Mouse (Mus musculus): ENCODE results near the gene Exoc4. TPM values are rescaled to one million over a fixed set of nuclear protein-coding genes. Genes with fewer than 3 reads are reported as not detected.

Gene Exoc4
- polyA plus RNA-seq, 1 experiment, result 40.1 TPM

DNA sequence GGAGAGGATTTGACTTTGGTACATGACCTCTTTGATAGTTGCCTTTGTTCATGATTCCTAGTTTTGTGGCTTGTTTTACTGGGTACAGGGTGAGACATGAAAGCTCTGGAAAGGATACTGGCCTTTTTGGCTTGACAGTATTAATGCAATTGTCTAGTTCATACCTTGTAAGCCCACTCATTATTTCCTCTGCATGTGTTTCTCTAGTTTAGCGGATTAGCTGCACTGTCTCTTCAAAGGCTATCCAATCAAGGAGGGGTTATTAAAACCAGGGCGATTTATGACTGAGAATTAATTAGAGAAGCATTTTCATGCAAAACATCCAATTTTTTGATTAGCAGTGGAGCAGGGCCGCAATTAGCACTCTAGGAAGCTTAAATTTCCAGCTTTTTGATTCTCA is 216.5 kb downstream of the Exoc4 start:
- Histone ChIP-seq H3ac (ENCODE audit: control insufficient read depth, insufficient read length) (no peak overlapping the region), H3K27me3 (ENCODE audit: control insufficient read depth, insufficient read depth, insufficient read length) (no peaks in the 10 kb centered on the region), H3K79me2 (ENCODE audit: control insufficient read depth, insufficient read depth) (no peaks in the 10 kb centered on the region), H3K4me2 (ENCODE audit: low read depth) (no peak overlapping the region), H3K36me3 (ENCODE audit: control insufficient read depth, insufficient read depth) (no peaks in the 10 kb centered on the region), H3K4me3 (no peak overlapping the region)
- TF ChIP-seq E2F4 (IDR thresholded peaks at IDR 0.05; ENCODE audit: insufficient read depth) (no peak), MAX (IDR thresholded peaks at IDR 0.05; ENCODE audit: low read depth) (no peak), MYOD1 (IDR thresholded peaks at IDR 0.05; ENCODE audit: control insufficient read depth in 1 of 3, insufficient read length in 2 of 3, low read depth in 2 of 3) (no peak), REST (IDR thresholded peaks at IDR 0.05; ENCODE audit: insufficient read depth, insufficient read length) (no peak), POLR2A (IDR thresholded peaks at IDR 0.05; ENCODE audit: insufficient read length, low read depth) (no peak), POLR2AphosphoS2 (IDR thresholded peaks at IDR 0.05; ENCODE audit: insufficient read length, low read depth) (no peak), TCF3 (IDR thresholded peaks at IDR 0.05; ENCODE audit: insufficient read length, low read depth) (no peak), CEBPB (IDR thresholded peaks at IDR 0.05; ENCODE audit: insufficient read depth, poor library complexity, severe bottlenecking) (no peak), USF1 (IDR thresholded peaks at IDR 0.05; ENCODE audit: low read depth) (no peak), MYOG (IDR thresholded peaks at IDR 0.05; ENCODE audit: control insufficient read depth in 1 of 3, insufficient read depth in 1 of 3, insufficient read length in 2 of 3, low read depth in 2 of 3) (no peak), TCF12 (IDR thresholded peaks at IDR 0.05; ENCODE audit: insufficient read depth, poor library complexity, severe bottlenecking) (no peak), SRF (IDR thresholded peaks at IDR 0.05; ENCODE audit: control insufficient read depth, insufficient read length, low read depth) (no peak)

DNA sequence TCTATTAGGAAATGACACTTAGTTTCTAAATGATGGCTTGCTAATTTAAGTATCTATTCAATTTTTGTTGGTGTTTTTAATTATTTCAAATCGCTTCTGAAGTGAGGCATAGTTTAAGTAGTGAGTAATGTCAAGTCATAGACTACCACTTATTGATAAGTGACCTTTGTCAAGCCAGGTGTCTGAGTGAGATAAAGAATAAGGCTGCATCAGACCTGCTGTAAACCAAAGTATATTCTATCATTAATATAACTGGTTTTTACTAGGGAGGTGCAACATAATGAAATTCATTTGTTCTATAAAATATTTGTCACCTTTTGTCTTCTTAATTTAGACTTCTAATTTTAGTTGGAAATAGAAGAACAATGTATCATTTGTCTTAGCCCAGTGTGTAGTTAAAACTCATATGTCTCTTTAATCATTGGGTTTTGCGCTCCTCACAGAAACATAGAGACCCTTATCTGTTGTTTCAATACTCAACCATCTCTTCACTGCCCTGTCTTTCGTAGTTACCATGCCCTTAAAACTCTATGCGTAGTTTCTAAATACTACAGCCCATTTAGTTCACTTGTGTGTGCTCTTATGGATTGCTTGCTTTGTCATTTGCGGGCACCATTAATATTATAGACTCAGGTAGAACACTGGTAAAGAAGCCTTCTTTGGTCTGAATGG is 217.4 kb downstream of the Exoc4 start:
- Histone ChIP-seq H3K79me2 (ENCODE audit: control insufficient read depth, insufficient read depth) (no peaks in the 10 kb centered on the region), H3K36me3 (ENCODE audit: control insufficient read depth, insufficient read depth) (no peaks in the 10 kb centered on the region), H3K4me2 (ENCODE audit: low read depth) (no peak overlapping the region), H3ac (ENCODE audit: control insufficient read depth, insufficient read length) (no peak overlapping the region), H3K27me3 (ENCODE audit: control insufficient read depth, insufficient read depth, insufficient read length) (no peaks in the 10 kb centered on the region), H3K4me3 (no peak overlapping the region)
- TF ChIP-seq TCF3 (IDR thresholded peaks at IDR 0.05; ENCODE audit: insufficient read length, low read depth), result no peak

DNA sequence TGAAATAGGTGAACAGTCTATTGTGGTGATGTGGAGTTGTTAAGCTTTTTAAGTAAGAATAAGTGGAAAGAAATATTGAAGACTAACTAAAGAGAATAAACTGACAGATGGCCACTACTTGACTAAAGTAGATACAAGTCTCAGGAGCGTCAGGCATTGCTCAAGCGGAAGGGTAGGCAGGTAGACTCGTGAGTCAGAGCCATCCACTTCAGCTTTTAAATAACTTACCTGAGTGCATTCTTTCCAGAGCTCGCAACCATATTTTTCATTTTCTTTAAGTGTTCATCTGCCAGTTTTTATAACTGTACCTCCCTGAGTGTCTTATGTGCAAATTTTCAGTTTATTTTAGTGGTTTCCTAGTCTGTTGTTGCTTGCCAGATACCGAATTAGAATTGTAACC is 219.6 kb downstream of the Exoc4 start:
- no peak overlapping the region for H3K4me3 ChIP-seq
- no peak overlapping the region for H3K4me2 ChIP-seq (ENCODE audit: low read depth)
- no peaks in the 10 kb centered on the region for H3K79me2 ChIP-seq (ENCODE audit: control insufficient read depth, insufficient read depth)
- TF ChIP-seq MYOD1 (IDR thresholded peaks at IDR 0.05; ENCODE audit: control insufficient read depth in 1 of 3, insufficient read length in 2 of 3, low read depth in 2 of 3) (no peak), POLR2AphosphoS2 (IDR thresholded peaks at IDR 0.05; ENCODE audit: insufficient read length, low read depth) (no peak), CEBPB (IDR thresholded peaks at IDR 0.05; ENCODE audit: insufficient read depth, poor library complexity, severe bottlenecking) (no peak), MAX (IDR thresholded peaks at IDR 0.05; ENCODE audit: low read depth) (no peak), TCF12 (IDR thresholded peaks at IDR 0.05; ENCODE audit: insufficient read depth, poor library complexity, severe bottlenecking) (no peak)
- H3K36me3 ChIP-seq (ENCODE audit: control insufficient read depth, insufficient read depth), result no peaks in the 10 kb centered on the region
- no peak overlapping the region for H3ac ChIP-seq (ENCODE audit: control insufficient read depth, insufficient read length)
- no peaks in the 10 kb centered on the region for H3K27me3 ChIP-seq (ENCODE audit: control insufficient read depth, insufficient read depth, insufficient read length)

DNA sequence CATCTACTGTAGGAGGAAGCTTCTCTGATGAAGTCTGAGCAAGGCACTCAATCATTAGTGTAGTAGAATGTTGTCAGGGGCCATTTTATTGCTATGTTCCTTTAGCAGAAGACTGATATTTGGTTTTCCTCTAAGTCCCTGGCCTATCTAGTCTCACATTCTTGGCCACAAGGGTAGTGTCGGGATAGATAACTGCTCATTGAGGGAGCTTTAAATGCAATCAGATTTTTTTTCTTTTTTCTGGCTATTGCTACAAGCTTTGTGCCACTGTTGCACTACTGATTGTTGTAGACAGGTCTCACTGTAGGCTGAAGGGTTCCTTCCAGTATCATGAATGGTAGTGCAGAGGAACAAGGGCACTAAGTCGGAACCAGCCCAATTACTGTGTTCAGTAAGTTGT is 227.2 kb downstream of the Exoc4 start:
- H3K79me2 ChIP-seq (ENCODE audit: control insufficient read depth, insufficient read depth), result no peaks in the 10 kb centered on the region
- TF ChIP-seq TCF3 (IDR thresholded peaks at IDR 0.05; ENCODE audit: insufficient read length, low read depth) (no peak), POLR2AphosphoS2 (IDR thresholded peaks at IDR 0.05; ENCODE audit: insufficient read length, low read depth) (no peak), MAX (IDR thresholded peaks at IDR 0.05; ENCODE audit: low read depth) (no peak), MYOG (IDR thresholded peaks at IDR 0.05; ENCODE audit: control insufficient read depth in 1 of 3, insufficient read depth in 1 of 3, insufficient read length in 2 of 3, low read depth in 2 of 3) (no peak), USF1 (IDR thresholded peaks at IDR 0.05; ENCODE audit: low read depth) (no peak), TCF12 (IDR thresholded peaks at IDR 0.05; ENCODE audit: insufficient read depth, poor library complexity, severe bottlenecking) (no peak), MYOD1 (IDR thresholded peaks at IDR 0.05; ENCODE audit: control insufficient read depth in 1 of 3, insufficient read length in 2 of 3, low read depth in 2 of 3) (no peak), E2F4 (IDR thresholded peaks at IDR 0.05; ENCODE audit: insufficient read depth) (no peak), SRF (IDR thresholded peaks at IDR 0.05; ENCODE audit: control insufficient read depth, insufficient read length, low read depth) (no peak), CEBPB (IDR thresholded peaks at IDR 0.05; ENCODE audit: insufficient read depth, poor library complexity, severe bottlenecking) (no peak), POLR2A (IDR thresholded peaks at IDR 0.05; ENCODE audit: insufficient read length, low read depth) (no peak), REST (IDR thresholded peaks at IDR 0.05; ENCODE audit: insufficient read depth, insufficient read length) (no peak)
- H3K4me2 ChIP-seq (ENCODE audit: low read depth), result no peak overlapping the region
- no peaks in the 10 kb centered on the region for H3K27me3 ChIP-seq (ENCODE audit: control insufficient read depth, insufficient read depth, insufficient read length)
- no peak overlapping the region for H3K4me3 ChIP-seq
- no peak overlapping the region for H3ac ChIP-seq (ENCODE audit: control insufficient read depth, insufficient read length)
- no peaks in the 10 kb centered on the region for H3K36me3 ChIP-seq (ENCODE audit: control insufficient read depth, insufficient read depth)

DNA sequence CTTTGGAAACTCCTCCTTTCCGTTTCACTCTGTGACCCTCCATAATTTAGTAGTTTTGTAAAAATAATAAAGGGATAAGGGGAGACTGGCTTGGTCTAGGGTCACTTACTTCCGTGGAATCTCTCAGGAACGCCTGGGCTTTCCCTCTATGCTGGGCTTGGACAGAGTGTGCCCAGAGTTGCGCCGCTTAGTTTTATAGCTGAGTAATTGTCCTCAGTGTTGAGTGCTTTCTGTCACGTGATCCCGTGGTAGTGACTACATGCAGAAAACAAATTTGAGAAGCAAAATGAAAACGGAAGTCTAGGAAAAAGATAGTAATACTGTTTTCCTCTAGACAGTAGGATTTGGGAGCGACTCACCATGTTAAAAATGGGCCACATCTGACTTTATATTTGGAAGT is 235.7 kb downstream of the Exoc4 start:
- Histone ChIP-seq H3K4me3 (no peak overlapping the region), H3K79me2 (ENCODE audit: control insufficient read depth, insufficient read depth) (no peaks in the 10 kb centered on the region), H3ac (ENCODE audit: control insufficient read depth, insufficient read length) (no peak overlapping the region), H3K27me3 (ENCODE audit: control insufficient read depth, insufficient read depth, insufficient read length) (no peaks in the 10 kb centered on the region), H3K36me3 (ENCODE audit: control insufficient read depth, insufficient read depth) (no peaks in the 10 kb centered on the region), H3K4me2 (ENCODE audit: low read depth) (peak overlapping the region; percentile 36)
- no peak for TF ChIP-seq MAX (IDR thresholded peaks at IDR 0.05; ENCODE audit: low read depth)
- TF ChIP-seq USF1 (IDR thresholded peaks at IDR 0.05; ENCODE audit: low read depth), result peak; percentile 86
